Mouse (Mus musculus) spleen, postnatal 4 days (tissue): ENCODE measurements around the gene Tmem126a.

Experiments
- DNase-seq, 2 experiments: peaks; one replicate each; pipeline ENCODE4 v3.0.0; 2022; ENCODE audit warnings: low spot score in 2 of 2

Gene Tmem126a

DNA sequence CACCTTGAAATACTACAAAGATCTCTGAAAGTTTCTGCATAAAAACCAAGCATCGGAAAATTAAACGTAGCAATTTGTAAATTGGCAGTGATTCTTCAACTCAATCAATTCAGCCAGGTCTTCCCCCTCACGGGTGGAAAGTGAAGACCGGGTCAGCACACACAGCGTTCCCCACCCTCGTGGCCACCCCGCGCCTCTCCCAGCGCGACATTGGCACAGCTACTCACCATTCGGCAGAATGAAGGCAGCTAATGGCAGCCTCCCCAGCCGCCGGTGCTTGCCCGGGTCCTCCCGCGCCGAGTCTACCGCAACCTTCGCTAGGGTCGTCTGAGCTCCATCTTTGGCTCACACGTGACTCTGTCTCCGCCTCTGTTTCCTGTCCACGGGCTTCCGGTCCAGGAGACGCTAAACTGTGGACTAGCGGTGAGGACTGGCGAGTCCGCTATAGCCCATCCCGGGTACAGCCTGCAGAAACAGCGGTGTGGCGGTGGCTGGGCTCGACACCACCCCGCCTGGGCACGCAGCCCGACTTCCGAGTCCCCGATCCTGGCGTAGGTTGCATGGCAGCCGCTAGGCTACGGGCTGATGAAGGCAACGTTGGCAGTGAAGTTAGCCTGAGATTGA, at the start of gene Tmem126a:
TSS of gene Tmem126a (minus strand) at position 385 of the 624 bp plus-strand sequence.
- DNase-seq, result peak; percentile 72 to 86

DNA sequence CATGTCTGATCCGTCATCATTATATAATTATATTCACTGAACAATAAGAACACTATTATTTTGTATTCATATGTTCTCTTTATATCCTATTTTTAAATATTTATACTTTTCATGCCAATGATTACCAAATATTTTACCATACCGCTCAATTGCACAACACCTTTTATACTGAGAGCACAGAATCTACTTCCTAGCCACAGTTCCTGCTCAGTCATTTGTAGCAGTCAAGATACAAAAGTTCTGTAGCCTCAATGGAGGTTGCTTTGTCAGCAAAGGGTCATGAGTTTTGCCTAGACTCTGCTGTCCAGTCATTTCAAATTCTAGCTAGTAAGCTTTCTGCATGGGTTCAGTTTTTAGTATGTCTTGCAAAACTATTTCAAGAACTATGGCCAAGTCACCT, 25.6 kb upstream of the Tmem126a start:
- no peak for DNase-seq

DNA sequence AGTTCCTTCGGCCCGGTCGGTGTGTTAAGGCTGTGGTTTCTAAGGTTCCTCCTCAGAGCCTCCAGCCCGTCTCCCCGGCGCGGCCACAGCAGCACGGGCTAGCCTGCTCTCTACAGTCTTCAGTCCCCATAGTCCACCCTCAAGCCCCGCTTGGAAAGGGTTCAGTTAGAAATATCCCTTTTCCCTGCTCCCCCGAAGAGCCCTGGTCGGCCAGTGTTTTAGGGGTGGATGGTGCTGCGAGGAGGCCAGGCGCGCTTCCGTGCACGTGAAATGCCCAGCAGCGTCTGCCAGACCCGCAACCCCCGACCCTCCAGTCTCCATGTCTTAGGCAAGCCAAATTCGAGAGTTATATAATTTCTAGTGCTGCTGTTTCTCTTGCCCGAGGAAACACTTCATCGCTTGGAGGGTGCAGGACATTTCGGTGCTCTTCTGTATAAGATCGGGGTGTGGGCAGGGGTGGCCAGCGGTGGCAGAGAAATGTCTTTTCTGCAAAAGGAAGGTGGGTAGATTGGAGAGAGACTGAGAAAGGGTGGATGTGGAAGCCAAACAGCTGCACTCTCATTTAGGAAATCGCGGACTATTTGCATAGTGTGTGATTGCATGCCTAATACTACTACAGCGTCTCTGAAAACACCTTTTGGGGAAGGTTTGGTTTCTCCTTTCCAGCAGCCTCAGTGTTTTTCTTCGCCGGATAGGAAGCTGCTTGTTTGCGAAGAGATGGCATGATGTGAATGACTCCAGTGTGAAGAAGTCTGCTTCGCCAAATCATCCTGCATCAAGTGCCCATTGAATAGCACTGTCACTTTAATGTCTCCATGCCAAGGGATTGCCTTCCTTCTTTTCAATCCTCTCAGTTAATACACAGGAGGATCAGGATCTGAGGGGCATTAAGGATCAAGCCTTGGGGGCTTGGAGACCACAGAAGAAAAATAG, 19.6 kb upstream of the Tmem126a start, which contains the start of gene Dlg2:
TSS of gene Dlg2 (plus strand) at position 360 of the 933 bp plus-strand sequence.
- no peak for DNase-seq

DNA sequence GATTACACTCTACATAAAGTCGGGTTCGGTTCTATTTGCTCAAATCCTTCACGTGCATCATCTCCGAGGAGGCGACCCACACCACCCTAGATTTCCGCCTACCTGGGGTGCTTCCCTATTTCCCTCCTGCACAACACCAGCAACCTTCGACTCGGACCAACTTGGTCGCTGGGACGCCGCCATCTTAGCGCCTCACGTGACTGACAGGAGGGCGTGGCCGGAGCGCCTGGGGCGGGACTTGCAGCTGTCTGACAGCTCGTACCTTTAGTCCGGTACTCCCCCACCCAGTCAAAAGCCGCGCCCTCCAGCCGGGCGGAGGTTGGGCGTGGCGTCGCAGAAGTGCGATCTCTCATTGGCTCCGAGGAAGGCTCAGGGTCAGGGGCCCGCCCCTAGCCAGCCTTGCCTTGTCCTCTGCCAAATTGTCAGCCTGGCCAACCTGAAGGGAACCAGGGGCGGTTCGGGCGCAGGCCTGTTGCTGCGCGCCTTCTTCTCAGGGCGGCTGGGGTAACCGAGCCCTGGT, 18.8 kb upstream of the Tmem126a start, which contains the start of gene Tmem126b:
TSS of gene Tmem126b (minus strand) at position 209 of the 520 bp plus-strand sequence.
- DNase-seq, result peak; percentile 99

DNA sequence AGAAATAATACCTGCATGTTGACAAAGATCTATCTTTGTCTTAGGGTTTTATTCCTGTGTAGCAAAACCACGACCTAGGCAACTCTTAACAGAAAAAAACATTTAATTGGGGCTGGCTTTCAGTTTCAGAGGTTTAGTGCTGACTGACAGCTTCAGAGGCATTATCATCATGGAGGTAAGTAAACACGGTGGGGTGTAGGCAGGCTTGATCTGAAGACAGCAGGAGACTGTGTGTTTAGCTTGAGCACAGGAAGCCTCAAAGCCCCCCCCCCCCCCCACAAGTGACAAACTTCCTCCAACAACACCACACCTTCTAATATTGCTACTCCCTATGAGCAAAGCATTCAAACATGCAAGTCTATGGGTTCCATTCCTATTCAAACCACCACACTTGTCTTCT, 16.5 kb upstream of the Tmem126a start:
- DNase-seq, result no peak

DNA sequence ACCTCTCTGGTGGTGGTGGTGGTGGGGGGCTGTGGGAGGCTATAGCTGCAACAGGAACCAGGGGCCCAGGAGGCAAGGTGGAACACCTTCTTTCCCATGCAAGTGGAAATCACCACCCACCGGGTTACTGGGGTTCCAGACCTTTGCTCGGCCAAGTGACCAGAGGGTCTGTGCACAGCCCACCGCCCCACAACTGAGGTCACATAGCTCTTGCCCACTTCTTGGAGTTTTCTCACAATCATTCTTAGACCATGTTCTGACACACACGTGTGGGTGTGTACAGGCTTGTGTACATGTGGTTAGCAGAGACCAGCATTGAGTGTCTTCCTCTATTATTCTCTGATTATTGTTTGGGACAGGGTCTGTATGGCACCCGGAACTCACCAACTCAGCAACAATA, 4.4 kb upstream of the Tmem126a start:
- DNase-seq, result no peak

DNA sequence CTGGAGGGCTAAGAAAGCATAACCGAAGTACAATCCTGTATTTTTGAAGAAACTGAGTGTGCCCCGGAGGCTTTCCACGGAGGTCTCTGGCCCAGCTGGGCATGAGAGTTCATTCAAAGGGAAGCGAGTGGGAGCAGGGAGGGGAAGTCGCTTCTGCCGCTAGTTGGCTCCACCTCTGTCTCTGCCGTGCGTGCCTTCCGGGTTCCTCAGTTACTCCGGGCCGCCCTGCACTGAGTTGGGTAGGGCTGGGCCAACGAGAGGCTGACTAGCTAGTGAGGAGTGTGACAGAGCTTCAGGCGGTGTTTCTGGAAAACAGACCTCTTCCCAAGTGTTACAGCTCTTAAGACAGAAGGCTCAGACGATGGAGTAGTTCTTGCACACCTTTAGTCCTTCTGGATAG, 3.9 kb upstream of the Tmem126a start:
- peak; percentile 50 to 78 for DNase-seq

DNA sequence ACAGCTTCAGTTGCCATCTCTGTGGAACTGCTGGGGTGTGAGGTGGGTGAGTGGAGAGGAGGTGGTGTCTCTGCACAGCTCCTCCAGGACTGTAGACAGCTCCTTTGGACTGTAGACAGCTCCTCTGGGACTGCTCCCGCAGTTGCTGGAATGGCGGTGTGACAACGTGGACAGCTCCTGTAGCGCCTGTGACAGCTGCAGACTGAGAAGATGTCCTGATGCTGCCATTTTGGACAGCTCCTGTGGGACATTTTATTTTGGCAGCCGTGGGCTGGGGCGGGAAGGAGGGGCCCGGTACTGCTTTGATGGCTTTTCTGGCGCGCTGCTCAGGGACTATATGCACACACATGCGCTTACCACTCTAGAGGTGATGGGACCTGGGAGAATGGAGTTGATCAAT, 3.3 kb upstream of the Tmem126a start:
- no peak for DNase-seq

DNA sequence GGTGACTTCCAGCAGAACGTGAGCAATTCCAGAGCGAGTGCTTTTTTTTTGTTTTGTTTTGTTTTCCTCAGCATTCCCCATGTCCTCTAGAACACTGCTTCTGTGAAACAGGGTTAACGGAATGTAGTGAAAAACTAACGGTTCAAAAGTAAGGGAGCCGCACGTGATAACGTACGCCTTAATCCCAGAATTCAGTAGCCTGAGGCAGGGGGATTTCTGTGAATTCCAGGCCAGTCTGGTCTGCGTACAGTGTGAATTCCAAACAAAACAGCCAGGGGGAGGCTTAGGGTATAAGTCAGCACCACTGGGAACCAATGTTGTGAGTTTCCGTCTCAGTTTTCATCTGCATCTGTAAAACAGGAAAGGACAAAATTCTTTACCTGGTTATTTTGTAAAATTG, 488 bp upstream of the Tmem126a start:
- no peak for DNase-seq

DNA sequence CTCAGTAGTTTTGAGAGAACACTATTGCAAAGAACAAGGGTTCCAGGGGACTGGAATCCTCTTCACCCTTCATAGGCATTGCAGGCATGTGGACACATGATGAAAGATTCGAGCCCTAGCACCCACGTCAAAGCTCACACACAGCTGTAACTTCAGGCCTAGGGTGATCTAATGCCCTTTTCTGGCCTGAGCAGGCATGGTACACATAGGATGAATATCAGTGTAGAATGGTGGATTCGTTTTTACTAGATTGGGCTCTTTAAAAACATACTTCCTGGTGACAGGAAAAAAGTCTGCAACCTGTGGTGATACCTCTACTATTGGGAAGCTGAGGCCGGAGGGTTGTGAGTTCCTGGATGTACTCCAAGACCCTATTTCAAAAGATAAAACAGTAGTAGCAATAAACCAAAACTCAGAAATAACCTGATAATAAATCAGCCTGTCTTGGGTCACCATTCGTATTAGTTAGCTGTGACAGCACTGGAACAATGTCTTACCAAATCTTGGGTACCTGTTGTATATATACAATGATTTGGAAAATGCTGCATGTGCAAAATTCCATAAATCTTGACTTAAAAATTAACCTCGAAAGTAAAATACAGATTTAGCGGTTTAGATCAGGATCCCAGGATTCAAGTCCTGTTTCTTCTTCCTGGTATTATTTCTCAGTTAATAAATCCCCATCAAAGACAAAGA, 732 bp downstream of the Tmem126a start:
- no peak for DNase-seq

DNA sequence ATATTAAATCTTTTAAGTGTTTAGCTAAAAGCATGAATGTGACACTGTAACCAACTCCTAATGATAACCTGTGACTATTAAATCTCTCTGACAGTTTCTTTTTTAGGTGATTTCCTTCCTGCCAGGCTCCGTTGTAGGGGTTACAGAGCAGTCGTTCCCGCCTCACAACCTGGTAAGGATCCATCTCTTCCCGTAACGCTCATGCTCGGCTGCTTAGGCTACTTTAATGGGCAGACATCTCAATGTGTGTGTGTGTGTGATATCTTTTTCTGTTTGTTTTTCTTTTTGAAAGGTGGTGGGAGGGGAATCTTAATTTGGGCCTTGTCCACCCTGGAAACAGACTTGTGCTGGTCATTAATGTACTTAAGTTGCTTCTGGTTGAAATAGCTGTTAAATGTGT, 12.8 kb downstream of the Tmem126a start:
- no peak for DNase-seq

DNA sequence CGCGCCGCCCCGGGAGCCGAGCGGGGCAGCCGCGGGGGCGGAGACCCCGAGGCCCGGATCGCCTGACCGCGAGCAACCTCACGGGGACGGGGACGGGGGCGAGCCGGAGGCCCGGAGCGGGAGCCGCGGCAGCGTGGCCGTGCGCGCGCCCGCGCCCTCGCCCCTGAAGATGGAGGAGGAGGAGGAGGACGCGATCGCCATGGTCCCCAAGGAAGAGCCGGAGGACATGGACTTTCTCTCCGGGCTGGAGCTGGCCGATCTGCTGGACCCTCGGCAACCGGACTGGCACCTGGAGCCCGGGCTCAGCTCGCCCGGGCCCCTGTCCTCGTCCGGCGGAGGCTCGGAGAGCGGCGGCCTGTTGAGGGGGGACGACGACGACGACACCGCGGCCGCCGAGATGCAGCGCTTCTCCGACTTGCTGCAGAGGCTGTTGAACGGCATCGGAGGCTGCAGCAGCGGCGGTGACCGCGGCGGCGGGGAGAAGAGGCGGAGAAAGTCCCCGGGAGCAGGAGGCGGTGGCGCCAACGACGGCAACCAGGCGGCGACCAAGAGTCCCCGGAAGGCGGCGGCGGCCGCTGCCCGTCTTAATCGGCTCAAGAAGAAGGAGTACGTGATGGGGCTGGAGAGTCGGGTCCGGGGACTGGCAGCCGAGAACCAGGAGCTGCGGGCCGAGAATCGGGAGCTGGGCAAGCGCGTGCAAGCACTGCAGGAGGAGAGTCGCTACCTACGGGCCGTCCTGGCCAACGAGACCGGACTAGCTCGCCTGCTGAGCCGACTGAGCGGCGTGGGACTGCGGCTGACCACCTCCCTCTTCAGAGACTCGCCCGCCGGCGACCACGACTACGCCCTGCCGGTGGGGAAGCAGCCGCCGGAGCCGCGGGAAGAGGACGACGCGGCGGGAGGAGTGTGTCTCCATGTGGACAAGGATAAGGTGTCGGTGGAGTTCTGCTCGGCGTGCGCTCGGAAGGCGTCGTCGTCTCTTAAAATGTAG, 13.6 kb downstream of the Tmem126a start:
- DNase-seq, result peak; percentile 75 to 88

DNA sequence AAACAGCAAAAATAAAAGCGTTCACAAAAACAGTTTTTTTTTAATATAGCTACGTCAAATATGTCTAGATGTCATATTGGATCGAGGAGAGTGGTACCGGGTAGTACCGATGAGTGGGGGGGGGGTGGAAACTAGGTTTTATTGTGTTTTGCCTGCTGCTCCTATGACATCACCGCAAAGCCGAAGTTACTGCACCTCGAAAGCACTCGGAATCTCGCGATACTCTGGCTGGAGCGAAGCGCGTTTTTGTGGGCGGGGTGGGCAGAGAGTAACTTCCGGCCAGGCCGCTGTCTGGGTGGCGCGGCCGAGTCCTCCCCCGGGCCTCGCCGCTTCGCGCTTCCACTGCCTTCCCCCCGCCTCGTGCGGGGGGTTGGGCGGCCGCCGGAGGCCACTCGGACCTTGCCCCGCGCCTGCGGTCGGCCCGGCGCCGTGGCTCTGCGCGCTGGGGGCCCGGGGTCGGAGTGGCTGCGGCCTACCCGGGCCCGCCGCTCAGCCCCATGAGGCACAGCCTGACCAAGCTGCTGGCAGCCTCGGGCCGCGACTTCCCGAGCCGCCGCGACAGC, 14.4 kb downstream of the Tmem126a start, which contains the start of gene Crebzf:
TSS of gene Crebzf (plus strand) at position 212 of the 563 bp plus-strand sequence.
- peak; percentile 95 to 97 for DNase-seq

DNA sequence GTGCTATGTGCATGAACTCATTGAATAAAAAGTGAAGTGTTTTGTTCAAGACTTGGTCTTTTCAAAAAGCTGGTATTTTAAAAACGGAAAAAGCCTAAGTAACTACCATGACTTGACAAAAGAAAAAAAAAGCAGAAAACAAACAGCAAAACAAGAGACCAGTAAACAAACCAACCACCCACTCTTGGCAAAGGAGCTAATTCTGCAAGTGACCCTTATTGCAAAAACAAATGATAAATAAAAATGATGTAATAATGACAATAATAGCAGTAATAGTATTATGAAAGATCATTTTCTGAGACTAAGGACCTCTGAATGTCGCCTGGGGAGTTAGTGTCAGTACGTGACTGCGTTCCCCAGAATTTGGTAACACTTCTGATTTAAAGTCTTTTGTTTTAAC, 15.0 kb downstream of the Tmem126a start:
- no peak for DNase-seq

DNA sequence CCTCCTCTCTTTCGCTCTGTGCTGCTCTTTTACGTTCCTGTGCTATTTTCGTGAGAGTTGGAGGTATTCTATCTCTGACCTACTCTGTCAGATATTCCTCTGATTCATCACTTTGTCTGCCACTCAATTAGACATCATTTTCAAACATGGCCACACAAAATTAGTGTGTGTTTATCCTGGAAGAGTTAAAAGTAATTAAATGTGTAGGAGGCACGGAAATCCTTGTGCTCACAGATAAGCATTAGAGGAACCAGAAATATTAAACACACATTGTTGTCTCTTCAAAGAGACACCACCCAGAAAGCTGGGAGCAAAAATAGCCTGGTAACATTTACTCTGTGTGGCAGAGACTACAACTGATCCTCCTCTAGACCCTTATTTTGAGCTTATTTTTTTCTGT, 17.0 kb downstream of the Tmem126a start:
- no peak for DNase-seq

DNA sequence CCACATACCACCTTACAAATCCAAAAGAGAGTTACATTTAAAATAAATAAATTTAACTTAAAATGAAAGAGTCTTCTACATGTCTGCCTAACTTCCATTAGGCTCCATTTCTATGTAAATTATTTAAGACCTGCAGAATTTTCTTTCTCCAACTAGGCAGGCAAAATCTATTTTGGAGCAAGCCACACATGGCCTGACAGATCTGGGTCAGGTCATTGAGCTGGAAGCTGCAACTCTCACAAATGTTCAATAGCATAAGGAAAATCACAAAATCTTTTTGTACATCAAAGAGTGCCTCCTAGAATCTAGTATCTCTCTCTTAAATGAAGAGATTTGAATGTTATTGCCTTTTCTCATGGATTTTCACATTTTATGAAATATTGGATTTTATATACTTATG, 24.8 kb downstream of the Tmem126a start:
- no peak for DNase-seq

DNA sequence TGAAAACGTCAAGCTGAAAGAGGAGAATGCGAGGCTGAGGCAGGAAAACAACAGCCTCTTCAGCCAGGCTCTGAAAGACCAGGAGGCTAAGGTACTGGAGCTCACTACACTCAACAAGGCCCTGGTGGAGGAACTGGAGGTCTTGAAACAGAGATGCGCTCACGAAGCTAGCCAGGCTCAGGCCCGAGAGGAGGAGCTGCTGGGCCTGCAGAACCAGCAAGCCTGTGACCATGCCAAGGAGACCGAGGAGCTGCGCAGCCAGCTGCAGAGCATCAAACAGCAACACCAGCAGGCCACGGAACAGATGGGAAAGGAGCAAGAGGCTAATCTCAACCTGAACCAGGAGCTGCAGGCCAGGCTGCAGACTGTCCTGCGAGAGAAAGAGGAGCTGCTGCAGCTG, 30.0 kb downstream of the Tmem126a start:
- no peak for DNase-seq

DNA sequence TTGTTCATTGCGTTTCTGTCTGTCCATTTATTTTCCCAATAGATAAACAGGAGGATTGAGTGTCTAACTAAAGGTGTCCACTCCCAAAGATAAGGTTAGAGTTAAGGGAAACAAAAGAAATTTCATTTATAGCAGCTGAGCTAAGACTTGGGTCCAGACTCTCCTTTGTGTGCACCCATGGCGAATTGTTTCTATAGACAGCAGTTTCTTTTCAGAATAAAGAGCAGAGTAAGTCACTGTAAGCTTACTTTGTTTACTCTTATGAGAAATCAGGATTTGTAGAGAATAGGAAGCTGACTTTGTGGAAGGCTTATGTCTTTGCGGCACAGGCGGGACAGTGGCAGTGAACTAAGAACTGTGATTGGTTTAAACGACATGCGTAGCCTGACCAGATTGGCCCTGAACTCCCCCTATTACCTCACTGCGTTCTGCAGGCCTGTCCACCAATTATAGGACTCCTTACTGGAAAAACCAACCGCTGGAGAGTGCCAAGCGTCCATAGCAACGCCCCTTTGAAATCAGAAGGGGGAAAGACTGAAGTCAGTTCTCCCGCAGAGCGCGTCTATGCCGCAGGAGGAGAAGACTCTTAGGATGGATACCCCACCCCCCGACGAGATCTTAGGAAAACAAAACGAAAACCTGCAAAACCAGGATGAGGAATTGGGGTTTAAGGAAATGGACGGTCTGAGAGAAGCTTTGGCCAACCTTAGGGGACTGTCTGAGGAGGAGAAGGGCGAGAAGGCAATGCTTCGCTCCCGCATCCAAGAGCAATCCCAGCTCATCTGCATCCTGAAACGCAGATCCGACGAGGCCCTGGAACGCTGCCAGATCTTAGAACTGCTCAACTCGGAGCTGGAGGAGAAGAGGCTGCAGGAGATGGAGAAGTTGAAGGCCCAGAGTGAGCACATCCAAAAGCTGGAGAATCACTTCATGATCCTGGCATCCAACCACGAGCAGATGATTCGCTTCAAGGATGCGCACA, 30.7 kb downstream of the Tmem126a start, which contains the start of gene Ccdc89:
TSS of gene Ccdc89 (plus strand) at position 558 of the 982 bp plus-strand sequence.
- DNase-seq, result peak; percentile 29 to 61

DNA sequence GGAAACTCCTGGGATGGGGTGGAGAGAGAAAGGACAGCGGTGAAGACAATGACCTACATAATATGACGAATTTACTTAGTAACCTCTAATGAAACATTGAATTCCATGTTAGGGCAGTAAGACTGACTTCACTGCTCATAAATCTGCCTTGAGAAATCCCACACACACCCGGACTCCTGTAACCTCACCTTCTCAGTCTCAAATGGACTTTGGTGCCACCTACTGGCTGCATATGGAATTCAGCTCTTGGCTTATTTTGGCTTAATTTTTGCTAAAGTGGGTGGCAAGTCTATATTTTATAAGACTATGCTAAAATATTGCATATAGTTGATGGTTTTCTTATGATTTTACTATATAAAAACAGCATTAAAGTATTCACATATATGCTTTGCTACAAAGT, 47.1 kb downstream of the Tmem126a start:
- DNase-seq, result peak; percentile 42 to 77
